Mouse (Mus musculus): ENCODE measurements around the gene Fgd5. TPM values are rescaled to one million over a fixed set of nuclear protein-coding genes. Genes with fewer than 3 reads are reported as not detected.
A peak's percentile ranks its signal among the peaks of the same experiment; 100 is the strongest.

The Fgd5 gene
- polyA plus RNA-seq, 1 experiment, result 4.1 TPM

- 0 out of 2 replicates have a peak overlapping the region, but pooled peaks have one; percentile 81 for H3K9ac ChIP-seq (ENCODE audit: low read depth, poor library complexity, severe bottlenecking)
- no peaks in the 10 kb centered on the region for H3K4me1 ChIP-seq (ENCODE audit: control insufficient read depth, insufficient read depth, low read length)
- no peaks in the 10 kb centered on the region for H3K36me3 ChIP-seq (ENCODE audit: control insufficient read depth, insufficient read depth, low read length, poor library complexity, severe bottlenecking)
- no peaks in the 10 kb centered on the region for H3K9me3 ChIP-seq (replicated peaks; ENCODE audit: control insufficient read depth, insufficient read depth, low read length, poor library complexity, severe bottlenecking)
- TF ChIP-seq POLR2A (IDR thresholded peaks at IDR 0.05; ENCODE audit: insufficient read depth, low read length) (no peak), CTCF (IDR thresholded peaks at IDR 0.05; ENCODE audit: low read depth, low read length) (no peak), EP300 (IDR thresholded peaks at IDR 0.05; ENCODE audit: insufficient read depth, low read depth, low read length) (no peak)
- H3K27ac ChIP-seq (ENCODE audit: insufficient read depth, low read length), result no peak overlapping the region
- H3K4me3 ChIP-seq (ENCODE audit: low read depth, low read length), result peak overlapping the region; percentile 89
- peaks cover 2% of the 10 kb centered on the region; the same call in 1 of the 2 replicates for H3K27me3 ChIP-seq (ENCODE audit: control insufficient read depth, insufficient read depth, low read length, poor library complexity, severe bottlenecking)
Observed at GRCm38 (mm10) chr6:91980011-91980410, 1.3 kb downstream of the Fgd5 start.

GRCm38 (mm10) chr6:91990101-91990500 lies 11.4 kb downstream of the Fgd5 start:
- H3K36me3 ChIP-seq (ENCODE audit: control insufficient read depth, insufficient read depth, low read length, poor library complexity, severe bottlenecking), result no peaks in the 10 kb centered on the region
- H3K4me3 ChIP-seq (ENCODE audit: low read depth, low read length), result no peak overlapping the region
- H3K27ac ChIP-seq (ENCODE audit: insufficient read depth, low read length), result no peak overlapping the region
- no peak overlapping the region for H3K9ac ChIP-seq (ENCODE audit: low read depth, poor library complexity, severe bottlenecking)
- no peak for TF ChIP-seq EP300 (IDR thresholded peaks at IDR 0.05; ENCODE audit: insufficient read depth, low read depth, low read length)
- TF ChIP-seq POLR2A (IDR thresholded peaks at IDR 0.05; ENCODE audit: insufficient read depth, low read length), result no peak
- no peaks in the 10 kb centered on the region for H3K9me3 ChIP-seq (replicated peaks; ENCODE audit: control insufficient read depth, insufficient read depth, low read length, poor library complexity, severe bottlenecking)
- H3K4me1 ChIP-seq (ENCODE audit: control insufficient read depth, insufficient read depth, low read length), result no peaks in the 10 kb centered on the region
- no peaks in the 10 kb centered on the region for H3K27me3 ChIP-seq (ENCODE audit: control insufficient read depth, insufficient read depth, low read length, poor library complexity, severe bottlenecking)

GRCm38 (mm10) chr6:91992823-91993222 lies 14.1 kb downstream of the Fgd5 start:
- Histone ChIP-seq H3K4me3 (ENCODE audit: low read depth, low read length) (no peak overlapping the region), H3K4me1 (ENCODE audit: control insufficient read depth, insufficient read depth, low read length) (no peaks in the 10 kb centered on the region), H3K27me3 (ENCODE audit: control insufficient read depth, insufficient read depth, low read length, poor library complexity, severe bottlenecking) (no peaks in the 10 kb centered on the region), H3K36me3 (ENCODE audit: control insufficient read depth, insufficient read depth, low read length, poor library complexity, severe bottlenecking) (no peaks in the 10 kb centered on the region), H3K27ac (ENCODE audit: insufficient read depth, low read length) (no peak overlapping the region), H3K9ac (ENCODE audit: low read depth, poor library complexity, severe bottlenecking) (no peak overlapping the region), H3K9me3 (replicated peaks; ENCODE audit: control insufficient read depth, insufficient read depth, low read length, poor library complexity, severe bottlenecking) (no peaks in the 10 kb centered on the region)
- TF ChIP-seq EP300 (IDR thresholded peaks at IDR 0.05; ENCODE audit: insufficient read depth, low read depth, low read length) (no peak), POLR2A (IDR thresholded peaks at IDR 0.05; ENCODE audit: insufficient read depth, low read length) (no peak), CTCF (IDR thresholded peaks at IDR 0.05; ENCODE audit: low read depth, low read length) (no peak)

GRCm38 (mm10) chr6:91993795-91994505 lies 15.3 kb downstream of the Fgd5 start:
- H3K4me1 ChIP-seq (ENCODE audit: control insufficient read depth, insufficient read depth, low read length), result no peaks in the 10 kb centered on the region
- no peak for TF ChIP-seq EP300 (IDR thresholded peaks at IDR 0.05; ENCODE audit: insufficient read depth, low read depth, low read length)
- no peak for TF ChIP-seq POLR2A (IDR thresholded peaks at IDR 0.05; ENCODE audit: insufficient read depth, low read length)
- no peak for TF ChIP-seq CTCF (IDR thresholded peaks at IDR 0.05; ENCODE audit: low read depth, low read length)
- H3K36me3 ChIP-seq (ENCODE audit: control insufficient read depth, insufficient read depth, low read length, poor library complexity, severe bottlenecking), result no peaks in the 10 kb centered on the region
- no peaks in the 10 kb centered on the region for H3K27me3 ChIP-seq (ENCODE audit: control insufficient read depth, insufficient read depth, low read length, poor library complexity, severe bottlenecking)
- no peak overlapping the region for H3K4me3 ChIP-seq (ENCODE audit: low read depth, low read length)
- H3K27ac ChIP-seq (ENCODE audit: insufficient read depth, low read length), result no peak overlapping the region
- no peaks in the 10 kb centered on the region for H3K9me3 ChIP-seq (replicated peaks; ENCODE audit: control insufficient read depth, insufficient read depth, low read length, poor library complexity, severe bottlenecking)
- H3K9ac ChIP-seq (ENCODE audit: low read depth, poor library complexity, severe bottlenecking), result no peak overlapping the region

- Histone ChIP-seq H3K36me3 (ENCODE audit: control insufficient read depth, insufficient read depth, low read length, poor library complexity, severe bottlenecking) (no peaks in the 10 kb centered on the region), H3K27ac (ENCODE audit: insufficient read depth, low read length) (no peak overlapping the region), H3K4me1 (ENCODE audit: control insufficient read depth, insufficient read depth, low read length) (no peaks in the 10 kb centered on the region), H3K27me3 (ENCODE audit: control insufficient read depth, insufficient read depth, low read length, poor library complexity, severe bottlenecking) (no peaks in the 10 kb centered on the region), H3K4me3 (ENCODE audit: low read depth, low read length) (no peak overlapping the region), H3K9me3 (replicated peaks; ENCODE audit: control insufficient read depth, insufficient read depth, low read length, poor library complexity, severe bottlenecking) (no peaks in the 10 kb centered on the region), H3K9ac (ENCODE audit: low read depth, poor library complexity, severe bottlenecking) (no peak overlapping the region)
- TF ChIP-seq POLR2A (IDR thresholded peaks at IDR 0.05; ENCODE audit: insufficient read depth, low read length), result no peak
- no peak for TF ChIP-seq EP300 (IDR thresholded peaks at IDR 0.05; ENCODE audit: insufficient read depth, low read depth, low read length)
- TF ChIP-seq CTCF (IDR thresholded peaks at IDR 0.05; ENCODE audit: low read depth, low read length), result no peak
Observed at GRCm38 (mm10) chr6:91996072-91996471, 17.4 kb downstream of the Fgd5 start.

- no peaks in the 10 kb centered on the region for H3K9me3 ChIP-seq (replicated peaks; ENCODE audit: control insufficient read depth, insufficient read depth, low read length, poor library complexity, severe bottlenecking)
- no peak overlapping the region for H3K4me3 ChIP-seq (ENCODE audit: low read depth, low read length)
- H3K27ac ChIP-seq (ENCODE audit: insufficient read depth, low read length), result no peak overlapping the region
- H3K36me3 ChIP-seq (ENCODE audit: control insufficient read depth, insufficient read depth, low read length, poor library complexity, severe bottlenecking), result no peaks in the 10 kb centered on the region
- no peak overlapping the region for H3K9ac ChIP-seq (ENCODE audit: low read depth, poor library complexity, severe bottlenecking)
- no peaks in the 10 kb centered on the region for H3K27me3 ChIP-seq (ENCODE audit: control insufficient read depth, insufficient read depth, low read length, poor library complexity, severe bottlenecking)
- TF ChIP-seq CTCF (IDR thresholded peaks at IDR 0.05; ENCODE audit: low read depth, low read length) (no peak), EP300 (IDR thresholded peaks at IDR 0.05; ENCODE audit: insufficient read depth, low read depth, low read length) (no peak), POLR2A (IDR thresholded peaks at IDR 0.05; ENCODE audit: insufficient read depth, low read length) (no peak)
- H3K4me1 ChIP-seq (ENCODE audit: control insufficient read depth, insufficient read depth, low read length), result peaks cover 15% of the 10 kb centered on the region
Observed at GRCm38 (mm10) chr6:92002558-92003285, 24.0 kb downstream of the Fgd5 start.
